Mouse (Mus musculus) testis, adult 2 months (tissue): Measurements from ENCODE around the gene Ccnl1.

ENCODE experiments used
- CTCF ChIP-seq: fragments of 200-500 bp; IDR thresholded peaks from 2 replicates; pipeline ENCODE4 v1.5.1; 2012; ENCODE audit warnings: low read depth, mild to moderate bottlenecking, inconsistent platforms, low read length, moderate library complexity; ENCODE audit not compliant: control insufficient read depth, insufficient read depth, insufficient replicate concordance
- POLR2A ChIP-seq: fragments of 200-500 bp; IDR thresholded peaks from 2 replicates; pipeline ENCODE4 v1.6.1; 2012; ENCODE audit warnings: low read depth, mild to moderate bottlenecking, inconsistent platforms, low read length, moderate library complexity; ENCODE audit not compliant: control insufficient read depth

- TF ChIP-seq CTCF (no peak), POLR2A (no peak)
Measured at GRCm38 (mm10) chr3:65957271-65958101, 563 bp downstream of the Ccnl1 start.
